21 mouse cellular contexts compared by ENCODE assay signal in the genomic region with DNA sequence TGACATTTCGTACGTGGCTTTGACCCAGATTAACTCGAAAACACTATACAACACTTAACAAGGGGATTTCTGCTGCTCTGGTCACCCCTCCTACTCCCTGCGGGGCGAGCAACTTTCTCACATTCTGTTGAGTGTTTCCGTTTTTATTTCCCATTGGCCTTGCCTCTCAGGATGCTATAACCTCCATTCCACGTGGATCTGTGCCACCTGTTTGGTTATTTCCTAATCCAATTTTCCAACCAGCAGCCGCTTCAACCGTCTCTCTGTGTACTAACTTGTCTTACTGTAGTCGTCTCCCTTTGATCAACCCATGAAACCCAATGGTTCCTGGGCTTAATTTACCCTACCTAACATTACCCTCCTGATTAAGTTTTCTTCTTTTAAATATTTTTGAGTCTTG. TPM values are rescaled to one million over a fixed set of nuclear protein-coding genes. Genes with fewer than 3 reads are reported as not detected.
DNase-seq lines count a peak whose midpoint lies in the region; ATAC-seq and TF ChIP-seq lines count a peak whose summit lies in the region.
"Had no signal": no experiment of that assay in that cellular context is flagged by ENCODE, and none has a peak within 500 bp of the region (broad histone marks: within the 10 kb centered on the region; RNA-seq: fewer than 3 reads in every experiment).

No protein-coding gene starts in this region.

- TF ChIP-seq CTCF in liver, adult 2 months (IDR thresholded peaks at IDR 0.05; ENCODE audit: low read depth, low read length) = no peak

- no peak overlapping the region for H3K4me2 ChIP-seq in liver, embryonic 11.5 days
- H3K4me2 ChIP-seq: embryonic facial prominence, embryonic 12.5 days; forebrain, embryonic 13.5 days; forebrain, embryonic 15.5 days had no signal

- H3K4me3 ChIP-seq in liver, adult 2 months (ENCODE audit: insufficient read depth, low read depth, low read length) = no peak overlapping the region
- H3K4me3 ChIP-seq in liver, embryonic 11.5 days (ENCODE audit: low read depth, low read length) = no peak overlapping the region
- H3K4me3 ChIP-seq: embryonic facial prominence, embryonic 10.5 days; embryonic facial prominence, embryonic 12.5 days; forebrain, embryonic 13.5 days; forebrain, embryonic 15.5 days had no signal

- 48% methylated on average over 10 of the region's 10 CpGs for WGBS in liver, adult 2 months
- 78% methylated on average over 10 of the region's 10 CpGs for WGBS in liver, embryonic 11.5 days

- no peak overlapping the region for H3K27ac ChIP-seq in liver, adult 2 months (replicated peaks; ENCODE audit: insufficient read depth, low read depth, low read length)
- H3K27ac ChIP-seq in liver, embryonic 11.5 days (ENCODE audit: low read depth, low read length) = no peak overlapping the region
- H3K27ac ChIP-seq: embryonic facial prominence, embryonic 10.5 days; embryonic facial prominence, embryonic 12.5 days; forebrain, embryonic 13.5 days; forebrain, embryonic 15.5 days had no signal

- H3K36me3 ChIP-seq in liver, adult 2 months (ENCODE audit: control insufficient read depth, insufficient read depth, low read length) = no peaks in the 10 kb centered on the region
- H3K36me3 ChIP-seq in liver, embryonic 11.5 days (ENCODE audit: control insufficient read depth, insufficient read depth, low read length) = no peaks in the 10 kb centered on the region
- H3K36me3 ChIP-seq: embryonic facial prominence, embryonic 10.5 days; embryonic facial prominence, embryonic 12.5 days; forebrain, embryonic 15.5 days; G1E had no signal

- H3K79me2 ChIP-seq in liver, adult 2 months (ENCODE audit: control insufficient read depth, insufficient read depth, low read length) = no peaks in the 10 kb centered on the region

- H3K9ac ChIP-seq in liver, adult 2 months (ENCODE audit: low read depth, low read length) = no peak overlapping the region
- no peak overlapping the region for H3K9ac ChIP-seq in liver, embryonic 11.5 days (ENCODE audit: low read depth, low read length)
- H3K9ac ChIP-seq: embryonic facial prominence, embryonic 12.5 days; forebrain, embryonic 13.5 days; forebrain, embryonic 15.5 days; forebrain, postnatal 0 days had no signal

- no peaks in the 10 kb centered on the region for H3K9me3 ChIP-seq in liver, embryonic 11.5 days (ENCODE audit: control insufficient read depth, low read length)
- H3K9me3 ChIP-seq: embryonic facial prominence, embryonic 10.5 days; embryonic facial prominence, embryonic 12.5 days; forebrain, embryonic 13.5 days; forebrain, embryonic 15.5 days had no signal

- no peaks in the 10 kb centered on the region for H3K27me3 ChIP-seq in liver, adult 2 months (ENCODE audit: control insufficient read depth, insufficient read depth, low read length)
- no peaks in the 10 kb centered on the region for H3K27me3 ChIP-seq in liver, embryonic 11.5 days (replicated peaks; ENCODE audit: control insufficient read depth, insufficient read depth, low read length)
- H3K27me3 ChIP-seq: CH12.LX; embryonic facial prominence, embryonic 12.5 days; forebrain, embryonic 13.5 days; forebrain, embryonic 15.5 days; Patski had no signal

- H3K4me1 ChIP-seq in liver, adult 2 months (ENCODE audit: control insufficient read depth, insufficient read depth, low read length) = 0 out of 2 replicates have a peak, but pooled peaks cover 2% of the 10 kb centered on the region
- H3K4me1 ChIP-seq in liver, embryonic 11.5 days (replicated peaks; ENCODE audit: control insufficient read depth, insufficient read depth, low read length) = no peaks in the 10 kb centered on the region; the same call in 1 of the 2 replicates
- H3K4me1 ChIP-seq: embryonic facial prominence, embryonic 10.5 days; embryonic facial prominence, embryonic 12.5 days; forebrain, embryonic 13.5 days; forebrain, embryonic 15.5 days had no signal

- no peak for ATAC-seq in liver, embryonic 11.5 days (replicated peaks; ENCODE audit: low FRiP score)
- no peak for ATAC-seq in CD4-positive, CD25-positive, alpha-beta regulatory T cell, adult 4 months
- ATAC-seq: activated CD4-positive, CD25-positive, alpha-beta regulatory T cell, adult 4 months; forebrain, embryonic 13.5 days; forebrain, embryonic 15.5 days; forebrain, postnatal 0 days; Patski had no signal

- DNase-seq in cerebellum, postnatal 14 days = peak; percentile 45 to 62
- DNase-seq in cerebellum, postnatal 4 days (ENCODE audit: low spot score in 2 of 2) = no peak
- DNase-seq in liver, adult 2 months (ENCODE audit: extremely low read depth, low read depth, low spot score) = peak; percentile 68
- DNase-seq in liver, embryonic 11.5 days (ENCODE audit: low spot score) = no peak
- DNase-seq: adrenal gland, adult 8-10 months; adrenal gland, postnatal 14 days; adrenal gland, postnatal 36 days; cerebellum, adult 18-20 months; cerebellum, adult 8-10 months; cerebellum, adult 9-11 months; cerebellum, postnatal 36 days; forebrain, postnatal 0 days had no signal

- TF ChIP-seq POLR2A in liver, adult 2 months (IDR thresholded peaks at IDR 0.05; ENCODE audit: extremely low read depth, insufficient read depth, low read length) = no peak

RNA-seq across cellular contexts. Expression of gene Gm9887, which starts 20.8 kb away (rescaled TPM):
- total RNA-seq in liver, adult 2 months (2014; rRNA removed) = 0.20 and 0.37 TPM in 2 replicates
- polyA plus RNA-seq in liver, adult 2 months (2012; rRNA removed) = 0.48 and 0.85 TPM in 2 replicates
- polyA plus RNA-seq in liver, embryonic 11.5 days (2014; fragmentation: Nextera tagmentation; extraction: Ambion mirVana) = 1.3 and 1.7 TPM in 2 replicates
- under 1 TPM in 1 of 2 experiments, not detected in 1; 0.54 TPM for polyA plus RNA-seq in CD4-positive, CD25-positive, alpha-beta regulatory T cell, adult 4 months (2017; shearing (Covaris generic))
- polyA plus RNA-seq: activated CD4-positive, CD25-positive, alpha-beta regulatory T cell, adult 4 months had no signal

RNA-seq across cellular contexts. Expression of gene Arf6, which starts 21.1 kb away (rescaled TPM):
- 40.7 and 48.3 TPM in 2 replicates for total RNA-seq in liver, adult 2 months (2014; rRNA removed)
- polyA plus RNA-seq in liver, adult 2 months (2012; rRNA removed) = 62.7 and 66.7 TPM in 2 replicates
- polyA plus RNA-seq in liver, embryonic 11.5 days (2014; fragmentation: Nextera tagmentation; extraction: Ambion mirVana) = 65.1 and 68.1 TPM in 2 replicates
- 10 to 100 TPM; 27.8 to 79.0 TPM for polyA plus RNA-seq in CD4-positive, CD25-positive, alpha-beta regulatory T cell, adult 4 months (2017; shearing (Covaris generic))

RNA-seq across cellular contexts. Expression of gene Nemf, which starts 36.1 kb away (rescaled TPM):
- 14.6 and 16.0 TPM in 2 replicates for total RNA-seq in liver, adult 2 months (2014; rRNA removed)
- polyA plus RNA-seq in liver, adult 2 months (2012; rRNA removed) = 1.7 and 2.2 TPM in 2 replicates
- 74.7 and 81.7 TPM in 2 replicates for polyA plus RNA-seq in liver, embryonic 11.5 days (2014; fragmentation: Nextera tagmentation; extraction: Ambion mirVana)
- 100 to 1,000 TPM; 163 to 169 TPM for polyA plus RNA-seq in CD4-positive, CD25-positive, alpha-beta regulatory T cell, adult 4 months (2017; shearing (Covaris generic))

Comparison
In these comparisons a context has a peak if more than half of its experiments do, and no peak if none do; other contexts are left out.
1. DNase-seq: peak in cerebellum, postnatal 14 days (2 of 2) and liver, adult 2 months (single experiment); none in cerebellum, postnatal 4 days (0 of 2) and liver, embryonic 11.5 days (single experiment).
2. RNA of gene Nemf, which starts 36.1 kb away (polyA plus RNA-seq): 163 to 169 TPM in CD4-positive, CD25-positive, alpha-beta regulatory T cell, adult 4 months and 74.7 to 81.7 TPM in liver, embryonic 11.5 days; 1.7 to 2.2 TPM in liver, adult 2 months; every median in the first group is over 10 times any median in the second.